Mouse (Mus musculus) kidney, embryonic 15.5 days (tissue): ENCODE measurements around the gene Agfg2. TPM values are rescaled to one million over a fixed set of nuclear protein-coding genes. Genes with fewer than 3 reads are reported as not detected.

ENCODE experiments used
- ATAC-seq: fragments of 200-750 bp; cut with Nextera tagmentation; replicated peaks from 2 replicates; pipeline ENCODE4 v1.8.0; 2017; ENCODE audit warnings: moderate TSS enrichment; ENCODE audit not compliant: low FRiP score
- H3K27ac ChIP-seq: fragments of 300-500 bp; sonication (generic); 2 replicates; pipeline ENCODE4 v1.5.1; 2015; ENCODE audit warnings: mild to moderate bottlenecking, inconsistent platforms
- H3K27me3 ChIP-seq: fragments of 300-500 bp; sonication (generic); 2 replicates; pipeline ENCODE4 v1.6.1; 2015; ENCODE audit warnings: inconsistent platforms
- H3K36me3 ChIP-seq: fragments of 300-500 bp; sonication (generic); 2 replicates; pipeline ENCODE4 v1.6.1; 2015; ENCODE audit warnings: inconsistent platforms
- H3K4me1 ChIP-seq: fragments of 300-500 bp; sonication (generic); 2 replicates; pipeline ENCODE4 v1.6.1; 2015; ENCODE audit warnings: inconsistent platforms
- H3K4me2 ChIP-seq: fragments of 300-500 bp; sonication (generic); 2 replicates; pipeline ENCODE4 v1.6.1; 2015; ENCODE audit warnings: moderate library complexity, mild to moderate bottlenecking, inconsistent platforms
- H3K4me3 ChIP-seq: fragments of 300-500 bp; sonication (generic); replicated peaks from 2 replicates; pipeline ENCODE4 v1.5.1; 2015; ENCODE audit warnings: mild to moderate bottlenecking, inconsistent platforms
- H3K9ac ChIP-seq: fragments of 300-500 bp; sonication (generic); 2 replicates; pipeline ENCODE4 v1.6.1; 2015; ENCODE audit warnings: mild to moderate bottlenecking, inconsistent platforms
- H3K9me3 ChIP-seq: fragments of 300-500 bp; sonication (generic); replicated peaks from 2 replicates; pipeline ENCODE4 v1.6.1; 2016; ENCODE audit warnings: inconsistent platforms
- WGBS: fragments of 180-500 bp; shearing (Covaris S2); methylation state at CpG from one replicate; pipeline ENCODE4 v1.1.7; 2015; ENCODE audit warnings: mixed read lengths; 5-methylcytosine and 5-hydroxymethylcytosine counted together
- polyA plus RNA-seq: library from polyadenylated mRNA; unstranded; fragments of >200 nt; fragmentation: Nextera tagmentation; extraction: Ambion mirVana; gene quantifications from 2 replicates; pipeline ENCODE4 v1.2.1, GENCODE M21; 2015

Agfg2 gene
- polyA plus RNA-seq, 1 experiment from 2014 or later: 23.1 TPM

GRCm38 (mm10) chr5:137699850-137700249 lies 15.3 kb upstream of the Agfg2 start:
- ATAC-seq: no peak
- WGBS: 72% methylated on average over 2 of the region's 2 CpGs
- H3K9ac ChIP-seq: no peak overlapping the region

GRCm38 (mm10) chr5:137699080-137699479 lies 14.6 kb upstream of the Agfg2 start:
- no peak for ATAC-seq
- Histone ChIP-seq H3K4me3 (no peak overlapping the region), H3K4me1 (no peaks in the 10 kb centered on the region), H3K9ac (no peak overlapping the region), H3K27me3 (no peaks in the 10 kb centered on the region), H3K9me3 (no peaks in the 10 kb centered on the region), H3K36me3 (no peaks in the 10 kb centered on the region), H3K4me2 (no peak overlapping the region), H3K27ac (no peak overlapping the region)
- WGBS: 66% methylated on average over 3 of the region's 3 CpGs

More at GRCm38 (mm10) chr5:137699850-137700249, 15.3 kb upstream of the Agfg2 start:
- Histone ChIP-seq H3K4me3 (no peak overlapping the region), H3K27ac (no peak overlapping the region), H3K9me3 (no peaks in the 10 kb centered on the region), H3K27me3 (no peaks in the 10 kb centered on the region), H3K4me2 (no peak overlapping the region), H3K4me1 (no peaks in the 10 kb centered on the region), H3K36me3 (no peaks in the 10 kb centered on the region)

- H3K4me2 ChIP-seq: no peak overlapping the region
- no peaks in the 10 kb centered on the region for H3K36me3 ChIP-seq
- no peak overlapping the region for H3K4me3 ChIP-seq
- H3K4me1 ChIP-seq: no peaks in the 10 kb centered on the region
- 75% methylated on average over 4 of the region's 4 CpGs for WGBS
- H3K27ac ChIP-seq: no peak overlapping the region
- H3K27me3 ChIP-seq: no peaks in the 10 kb centered on the region
- H3K9ac ChIP-seq: no peak overlapping the region
- H3K9me3 ChIP-seq: no peaks in the 10 kb centered on the region
- ATAC-seq: no peak
These were observed 11.4 kb upstream of the Agfg2 start for GRCm38 (mm10) chr5:137695930-137696329.

GRCm38 (mm10) chr5:137694796-137695195 lies 10.3 kb upstream of the Agfg2 start:
- no peak overlapping the region for H3K27ac ChIP-seq
- no peaks in the 10 kb centered on the region for H3K27me3 ChIP-seq
- H3K4me3 ChIP-seq: no peak overlapping the region
- no peaks in the 10 kb centered on the region for H3K36me3 ChIP-seq
- no peak overlapping the region for H3K4me2 ChIP-seq
- H3K9me3 ChIP-seq: no peaks in the 10 kb centered on the region
- no peak for ATAC-seq
- H3K4me1 ChIP-seq: peaks cover 4% of the 10 kb centered on the region; the same call in 1 of the 2 replicates
- no peak overlapping the region for H3K9ac ChIP-seq
- WGBS: 84% methylated on average over 3 of the region's 3 CpGs

- Histone ChIP-seq H3K4me3 (no peak overlapping the region), H3K4me2 (no peak overlapping the region), H3K9me3 (no peaks in the 10 kb centered on the region), H3K27ac (no peak overlapping the region), H3K36me3 (no peaks in the 10 kb centered on the region), H3K9ac (no peak overlapping the region), H3K27me3 (no peaks in the 10 kb centered on the region), H3K4me1 (peaks cover 4% of the 10 kb centered on the region; the same call in 1 of the 2 replicates)
- no peak for ATAC-seq
- 69% methylated on average over 1 of the region's 1 CpGs for WGBS
These were observed 7.4 kb upstream of the Agfg2 start for GRCm38 (mm10) chr5:137691881-137692280.

- no peaks in the 10 kb centered on the region for H3K36me3 ChIP-seq
- H3K27ac ChIP-seq: no peak overlapping the region; the same call in 1 of the 2 replicates
- H3K27me3 ChIP-seq: peaks cover under 1% of the 10 kb centered on the region; the same call in 1 of the 2 replicates
- no peak overlapping the region for H3K4me3 ChIP-seq
- H3K4me1 ChIP-seq: peaks cover 4% of the 10 kb centered on the region
- H3K9me3 ChIP-seq: no peaks in the 10 kb centered on the region
- no peak overlapping the region for H3K9ac ChIP-seq
- WGBS: 41% methylated on average over 9 of the region's 9 CpGs
- no peak for ATAC-seq
- H3K4me2 ChIP-seq: no peak overlapping the region
These were observed 6.0 kb upstream of the Agfg2 start for GRCm38 (mm10) chr5:137690531-137690930.

GRCm38 (mm10) chr5:137689974-137690373 lies 5.4 kb upstream of the Agfg2 start:
- no peaks in the 10 kb centered on the region for H3K36me3 ChIP-seq
- no peak overlapping the region for H3K27ac ChIP-seq
- WGBS: 75% methylated on average over 3 of the region's 3 CpGs
- H3K4me3 ChIP-seq: no peak overlapping the region
- no peak overlapping the region for H3K9ac ChIP-seq
- peaks cover 3% of the 10 kb centered on the region; the same call in 1 of the 2 replicates for H3K27me3 ChIP-seq
- no peak for ATAC-seq
- H3K4me1 ChIP-seq: peaks cover 9% of the 10 kb centered on the region
- H3K9me3 ChIP-seq: no peaks in the 10 kb centered on the region
- H3K4me2 ChIP-seq: no peak overlapping the region

- peaks cover 30% of the 10 kb centered on the region for H3K4me1 ChIP-seq
- 76% methylated on average over 6 of the region's 6 CpGs for WGBS
- no peak overlapping the region for H3K4me2 ChIP-seq
- H3K9ac ChIP-seq: no peak overlapping the region
- H3K4me3 ChIP-seq: no peak overlapping the region
- peaks cover 3% of the 10 kb centered on the region; the same call in 1 of the 2 replicates for H3K27me3 ChIP-seq
- H3K36me3 ChIP-seq: peaks cover 4% of the 10 kb centered on the region; the same call in 1 of the 2 replicates
- ATAC-seq: peak; percentile 30; the same call in 1 of the 2 replicates
- no peaks in the 10 kb centered on the region for H3K9me3 ChIP-seq
- no peak overlapping the region for H3K27ac ChIP-seq
These were observed 1.7 kb upstream of the Agfg2 start for GRCm38 (mm10) chr5:137686127-137686790.

- H3K4me2 ChIP-seq: no peak overlapping the region
- H3K27ac ChIP-seq: no peak overlapping the region
- H3K9ac ChIP-seq: no peak overlapping the region
- H3K4me1 ChIP-seq: peaks cover 29% of the 10 kb centered on the region
- 93% methylated on average over 3 of the region's 3 CpGs for WGBS
- no peak overlapping the region for H3K4me3 ChIP-seq
- no peaks in the 10 kb centered on the region for H3K9me3 ChIP-seq
- peaks cover 3% of the 10 kb centered on the region; the same call in 1 of the 2 replicates for H3K27me3 ChIP-seq
- ATAC-seq: no peak
- H3K36me3 ChIP-seq: peaks cover 6% of the 10 kb centered on the region; the same call in 1 of the 2 replicates
These were observed 1.1 kb upstream of the Agfg2 start for GRCm38 (mm10) chr5:137685653-137686052.

GRCm38 (mm10) chr5:137683388-137684293 lies 885 bp downstream of the Agfg2 start:
- H3K9me3 ChIP-seq: no peaks in the 10 kb centered on the region
- peak overlapping the region; percentile 65 for H3K9ac ChIP-seq
- peaks cover 6% of the 10 kb centered on the region; the same call in 1 of the 2 replicates for H3K36me3 ChIP-seq
- peak overlapping the region; percentile 85 for H3K27ac ChIP-seq
- H3K4me2 ChIP-seq: peak overlapping the region; percentile 95
- peaks cover 25% of the 10 kb centered on the region for H3K4me1 ChIP-seq
- WGBS: 7% methylated on average over 28 of the region's 28 CpGs
- H3K4me3 ChIP-seq: peak overlapping the region; percentile 80
- peak; percentile 7 for ATAC-seq
- H3K27me3 ChIP-seq: peaks cover 3% of the 10 kb centered on the region; the same call in 1 of the 2 replicates

GRCm38 (mm10) chr5:137682526-137682925 lies 2.0 kb downstream of the Agfg2 start:
- no peak overlapping the region for H3K9ac ChIP-seq
- H3K4me2 ChIP-seq: no peak overlapping the region; the same call in 1 of the 2 replicates
- H3K27me3 ChIP-seq: peaks cover 3% of the 10 kb centered on the region; the same call in 1 of the 2 replicates
- ATAC-seq: no peak
- 86% methylated on average over 6 of the region's 6 CpGs for WGBS
- no peaks in the 10 kb centered on the region for H3K9me3 ChIP-seq
- H3K36me3 ChIP-seq: peaks cover 9% of the 10 kb centered on the region; the same call in 1 of the 2 replicates
- no peak overlapping the region for H3K27ac ChIP-seq
- no peak overlapping the region for H3K4me3 ChIP-seq
- H3K4me1 ChIP-seq: peaks cover 25% of the 10 kb centered on the region

- no peaks in the 10 kb centered on the region for H3K27me3 ChIP-seq
- H3K27ac ChIP-seq: no peak overlapping the region
- ATAC-seq: no peak
- H3K4me3 ChIP-seq: no peak overlapping the region
- H3K9ac ChIP-seq: no peak overlapping the region
- 65% methylated on average over 4 of the region's 4 CpGs for WGBS
- no peak overlapping the region for H3K4me2 ChIP-seq
- peaks cover 19% of the 10 kb centered on the region for H3K4me1 ChIP-seq
- H3K36me3 ChIP-seq: peaks cover 13% of the 10 kb centered on the region; the same call in 1 of the 2 replicates
- no peaks in the 10 kb centered on the region for H3K9me3 ChIP-seq
These were observed 4.8 kb downstream of the Agfg2 start for GRCm38 (mm10) chr5:137679726-137680125.
